Mouse (Mus musculus) cerebral cortex, adult 2 months (tissue): Measurements from ENCODE around the gene Pgbd5.

Source experiments
- WGBS: fragments of 180-500 bp; shearing (Covaris S2); methylation state at CpG from one replicate; pipeline ENCODE4 v1.1.7; 2018; 5-methylcytosine and 5-hydroxymethylcytosine counted together

Pgbd5 gene

DNA sequence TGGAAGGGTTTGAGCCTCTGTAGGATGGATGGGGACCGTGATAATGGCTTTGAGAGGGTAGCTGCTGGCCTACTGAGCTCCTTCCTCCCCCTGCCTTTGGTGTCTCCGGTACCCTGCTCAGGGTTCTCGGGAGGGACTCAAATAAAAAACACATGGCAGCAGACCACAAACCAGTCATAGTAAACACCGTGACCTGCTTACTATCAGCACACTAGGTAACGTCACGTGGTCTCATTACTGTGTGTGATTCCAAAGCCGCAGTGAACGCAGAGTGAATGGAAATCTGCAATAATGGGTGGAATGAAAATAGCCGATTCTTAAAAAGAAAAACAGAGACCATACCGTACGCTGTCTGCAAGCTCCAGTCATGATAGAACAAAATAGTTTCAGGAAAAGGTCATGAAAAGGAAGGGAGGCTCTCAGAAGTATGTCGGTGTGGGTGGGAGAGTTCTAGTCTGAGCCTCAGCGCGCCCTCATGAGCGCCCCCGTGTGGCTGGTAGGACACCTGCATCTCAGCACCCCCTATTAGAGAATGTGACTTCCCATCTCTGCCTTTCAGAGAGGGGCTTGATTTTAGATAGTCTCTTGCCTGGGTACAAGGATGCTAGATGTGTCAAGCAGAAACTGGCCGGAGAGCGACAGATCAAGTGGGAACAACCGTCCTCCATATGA, 92.5 kb downstream of the Pgbd5 start:
- WGBS, result 36% methylated on average over 19 of the region's 19 CpGs

GRCm38 (mm10) chr8:124345098-124345497, 94.4 kb downstream of the Pgbd5 start:
- 65% methylated on average over 10 of the region's 10 CpGs for WGBS

DNA sequence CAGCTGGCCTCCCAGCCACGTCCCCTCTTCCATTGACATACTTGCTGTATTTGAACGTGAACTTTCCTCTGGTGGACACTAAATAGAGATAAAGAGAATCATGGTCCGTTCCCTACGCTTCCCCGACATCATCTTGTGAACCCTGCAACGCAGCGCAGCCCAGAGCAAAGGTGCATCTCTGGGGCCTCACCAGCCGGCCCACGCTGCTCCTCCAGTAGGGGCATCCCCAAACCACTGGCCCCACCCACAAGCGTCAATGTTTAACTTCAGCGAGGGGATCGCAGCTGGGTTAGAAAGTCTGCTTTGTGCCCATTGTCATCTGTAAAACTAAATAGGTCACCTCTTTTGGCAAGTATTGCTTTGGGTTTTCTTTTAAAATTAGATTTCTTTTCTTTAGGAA, 95.5 kb downstream of the Pgbd5 start:
- WGBS, result 87% methylated on average over 12 of the region's 12 CpGs

DNA sequence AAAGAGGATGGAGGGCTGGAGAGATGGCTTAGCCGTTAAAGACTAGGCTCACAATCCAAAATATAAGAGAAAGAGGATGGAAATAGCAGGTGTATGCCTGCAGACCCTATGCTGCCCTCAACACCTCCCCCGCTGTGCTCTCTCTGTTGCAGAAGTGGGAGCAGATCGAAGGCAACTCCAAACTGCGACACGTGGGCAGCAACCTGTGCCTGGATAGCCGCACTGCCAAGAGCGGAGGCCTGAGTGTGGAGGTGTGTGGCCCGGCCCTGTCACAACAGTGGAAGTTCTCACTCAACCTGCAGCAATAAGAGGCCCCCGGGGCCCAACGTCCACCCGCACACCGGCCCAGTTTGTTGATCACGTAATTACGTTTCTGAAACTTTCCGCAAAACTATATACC, 96.3 kb downstream of the Pgbd5 start:
- 82% methylated on average over 15 of the region's 15 CpGs for WGBS

- 75% methylated on average over 17 of the region's 17 CpGs for WGBS
These were observed 98.9 kb downstream of the Pgbd5 start for GRCm38 (mm10) chr8:124340360-124341068.

DNA sequence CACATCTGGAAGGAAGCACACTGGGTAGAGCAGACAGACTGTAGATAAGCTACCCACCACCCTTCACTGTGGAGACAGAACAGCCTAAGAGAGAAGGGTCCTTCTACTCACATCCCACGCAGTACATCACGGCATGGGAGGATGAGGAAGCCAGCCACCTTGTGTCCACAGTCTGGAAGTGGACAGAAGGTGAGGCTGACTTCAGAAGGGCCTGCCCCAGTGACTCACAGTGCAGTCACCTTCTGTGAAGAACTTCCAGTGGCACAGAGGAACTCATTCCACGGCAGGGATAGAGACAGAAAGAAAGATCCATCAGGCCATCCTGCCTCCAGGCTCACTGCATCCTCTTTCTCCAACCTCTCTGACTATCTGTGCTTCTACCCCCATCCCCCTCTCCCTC, 99.7 kb downstream of the Pgbd5 start:
- 92% methylated on average over 3 of the region's 3 CpGs for WGBS

DNA sequence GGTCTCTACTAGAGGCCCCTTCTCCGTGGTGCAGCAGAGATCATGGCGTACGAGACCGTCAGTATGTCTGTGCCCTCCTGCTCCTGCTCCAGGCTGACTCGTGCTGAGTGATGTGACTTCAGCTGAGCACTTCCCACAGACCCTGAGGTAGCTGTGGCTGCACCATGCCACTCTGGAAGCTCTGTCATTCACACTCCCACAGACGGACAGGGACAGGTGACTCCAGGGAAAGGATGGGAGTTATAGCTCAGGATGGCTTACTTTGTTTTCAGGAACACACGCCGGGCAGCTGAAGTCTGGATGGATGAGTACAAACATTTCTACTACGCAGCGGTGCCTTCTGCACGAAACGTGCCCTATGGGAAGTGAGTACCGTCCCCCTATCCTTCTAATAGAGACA, 103.2 kb downstream of the Pgbd5 start:
- WGBS, result 93% methylated on average over 13 of the region's 13 CpGs

DNA sequence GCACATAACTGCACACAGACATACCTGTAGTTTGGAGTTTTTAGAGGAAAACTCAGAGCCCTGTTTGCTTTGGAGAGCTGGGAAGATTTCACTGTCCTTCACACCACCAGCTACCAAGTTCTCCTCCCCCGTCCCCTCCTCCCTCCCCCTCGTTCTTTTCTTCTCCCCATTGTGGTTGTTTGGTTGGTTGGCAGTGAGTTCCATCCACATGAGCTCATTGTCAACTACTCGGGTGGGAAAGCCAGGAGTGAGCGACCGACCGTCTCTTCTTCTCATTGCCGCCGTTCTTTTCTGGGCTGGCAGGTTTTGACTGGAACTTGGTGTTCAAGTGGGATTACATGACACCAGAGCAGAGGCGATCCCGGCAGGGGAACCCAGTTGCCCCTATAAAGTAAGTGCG, 107.8 kb downstream of the Pgbd5 start:
- 59% methylated on average over 11 of the region's 11 CpGs for WGBS

GRCm38 (mm10) chr8:124331094-124331493, 108.4 kb downstream of the Pgbd5 start:
- 74% methylated on average over 3 of the region's 3 CpGs for WGBS

- 55% methylated on average over 3 of the region's 3 CpGs for WGBS
These were observed 109.0 kb downstream of the Pgbd5 start for GRCm38 (mm10) chr8:124330433-124330832.

DNA sequence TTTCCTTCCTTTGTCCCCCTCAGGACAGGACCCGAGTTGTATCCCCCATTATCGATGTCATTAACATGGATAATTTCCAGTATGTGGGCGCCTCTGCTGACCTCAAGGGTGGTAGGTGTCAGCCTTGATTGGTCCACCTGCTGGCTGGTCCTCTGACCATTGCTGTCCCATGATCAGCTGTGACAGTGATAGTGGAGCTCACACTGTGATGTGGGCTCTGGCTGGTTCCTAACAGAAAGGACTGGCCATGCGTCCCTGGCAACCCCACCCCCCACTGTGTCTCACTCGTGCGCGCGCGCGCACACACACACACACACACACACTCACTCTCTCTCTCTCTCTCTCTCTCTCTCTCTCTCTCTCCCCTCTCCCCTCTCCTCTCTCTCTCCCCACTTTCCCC, 109.8 kb downstream of the Pgbd5 start:
- 80% methylated on average over 10 of the region's 10 CpGs for WGBS

- 82% methylated on average over 7 of the region's 7 CpGs for WGBS
These were observed 111.2 kb downstream of the Pgbd5 start for GRCm38 (mm10) chr8:124328259-124328658.

GRCm38 (mm10) chr8:124323356-124323755, 116.1 kb downstream of the Pgbd5 start:
- 60% methylated on average over 14 of the region's 14 CpGs for WGBS

DNA sequence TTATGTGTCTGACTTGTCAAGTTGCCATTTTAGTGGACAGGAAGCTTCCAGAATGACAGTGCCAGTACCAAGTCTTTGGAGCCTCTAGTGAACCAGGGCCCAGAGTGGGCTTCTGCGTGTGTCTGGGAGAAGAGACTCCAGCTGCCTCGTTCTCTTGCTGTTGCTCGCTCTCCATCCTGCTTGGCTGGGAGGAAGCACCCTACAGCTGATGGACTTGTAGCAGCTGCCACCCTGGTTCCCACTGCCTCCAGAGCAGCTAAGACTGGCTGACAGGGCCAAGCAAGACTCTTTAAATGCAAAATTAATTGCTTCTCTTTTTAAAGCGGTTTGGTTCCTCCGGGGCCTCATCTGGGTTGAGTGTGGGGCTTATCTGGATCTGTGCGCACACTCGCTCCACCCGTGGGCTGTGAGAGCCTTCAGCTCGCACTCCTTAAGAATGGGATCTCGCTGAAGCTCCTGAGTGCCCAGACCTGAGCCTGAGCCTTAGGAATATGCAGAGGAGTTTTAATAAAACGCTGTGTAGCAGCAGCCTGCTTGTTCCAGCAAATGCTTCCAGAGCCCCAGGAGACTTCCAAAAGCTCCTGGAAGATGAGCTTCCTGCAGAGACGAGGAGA, 118.1 kb downstream of the Pgbd5 start:
- WGBS, result 47% methylated on average over 12 of the region's 12 CpGs

- 79% methylated on average over 4 of the region's 4 CpGs for WGBS
These were observed 120.2 kb downstream of the Pgbd5 start for GRCm38 (mm10) chr8:124319316-124319652.
